Comparison of ENCODE assay signal across 8 mouse cellular contexts in genomic region chr11:68400727-68401219, GRCm38 (mm10). TPM values are rescaled to one million over a fixed set of nuclear protein-coding genes. Genes with fewer than 3 reads are reported as not detected.
DNase-seq lines count a peak whose midpoint lies in the region; ATAC-seq and TF ChIP-seq lines count a peak whose summit lies in the region.
"Had no signal": no experiment of that assay in that cellular context is flagged by ENCODE, and none has a peak within 500 bp of the region (broad histone marks: within the 10 kb centered on the region; RNA-seq: fewer than 3 reads in every experiment).

Gene Ntn1, minus strand, starts transcription at chr11:68400823.

- no peaks in the 10 kb centered on the region for H3K36me3 ChIP-seq in testis, adult 2 months (ENCODE audit: control insufficient read depth, insufficient read depth, low read length)
- no peaks in the 10 kb centered on the region for H3K36me3 ChIP-seq in forebrain, embryonic 15.5 days
- no peaks in the 10 kb centered on the region for H3K36me3 ChIP-seq in stomach, embryonic 15.5 days

- peak within 1 kb of the TSS; percentile 92 for H3K4me2 ChIP-seq in forebrain, embryonic 15.5 days (replicated peaks)
- peak within 1 kb of the TSS; percentile 97 for H3K4me2 ChIP-seq in stomach, embryonic 15.5 days

- H3K27ac ChIP-seq in testis, adult 2 months (ENCODE audit: control insufficient read depth, insufficient read depth, low read depth, low read length), result no peak within 1 kb of the TSS
- H3K27ac ChIP-seq in forebrain, embryonic 15.5 days (replicated peaks), result peak within 1 kb of the TSS; percentile 41; the same call in 1 of the 2 replicates
- H3K27ac ChIP-seq in stomach, embryonic 15.5 days, result no peak within 1 kb of the TSS

- no peak for ATAC-seq in forebrain, embryonic 15.5 days (replicated peaks)
- ATAC-seq in stomach, embryonic 15.5 days (ENCODE audit: insufficient read depth, low FRiP score, low read depth), result no peak

- no peak for TF ChIP-seq CTCF in testis, adult 2 months (IDR thresholded peaks at IDR 0.05; ENCODE audit: control insufficient read depth, insufficient read depth, insufficient replicate concordance, low read depth, low read length)

- no peaks in the 10 kb centered on the region for H3K9me3 ChIP-seq in forebrain, embryonic 15.5 days
- H3K9me3 ChIP-seq in stomach, embryonic 15.5 days, result no peaks in the 10 kb centered on the region

- no peak for DNase-seq in testis, postnatal 10 days (ENCODE audit: low spot score)
- DNase-seq in large intestine, adult 2 months (ENCODE audit: low read depth, low spot score), result no peak
- DNase-seq in cerebellum, postnatal 14 days, result no peak
- DNase-seq in kidney, adult 11 months, result no peak

- peak within 1 kb of the TSS; percentile 42 for H3K4me3 ChIP-seq in testis, adult 2 months (ENCODE audit: control insufficient read depth, low read depth, low read length)
- peak within 1 kb of the TSS; percentile 46 for H3K4me3 ChIP-seq in forebrain, embryonic 15.5 days
- H3K4me3 ChIP-seq in stomach, embryonic 15.5 days (replicated peaks), result peak within 1 kb of the TSS; percentile 53
- H3K4me3 ChIP-seq: erythroblast, embryonic 14.5 days had no signal

- H3K9ac ChIP-seq in forebrain, embryonic 15.5 days (replicated peaks), result peak within 1 kb of the TSS; percentile 50
- peak within 1 kb of the TSS; percentile 43 for H3K9ac ChIP-seq in stomach, embryonic 15.5 days

- 16% methylated on average over 11 of the region's 11 CpGs for WGBS in forebrain, embryonic 15.5 days
- WGBS in large intestine, adult 2 months, result 26% methylated on average over 11 of the region's 11 CpGs
- 19% methylated on average over 11 of the region's 11 CpGs for whole genome bisulfite sequencing in stomach, embryonic 15.5 days

- no peaks in the 10 kb centered on the region; the same call in none of the 2 replicates for H3K27me3 ChIP-seq in testis, adult 2 months (ENCODE audit: control insufficient read depth, insufficient read depth, low read length)
- peaks cover 34% of the 10 kb centered on the region; the same call in 1 of the 2 replicates for H3K27me3 ChIP-seq in forebrain, embryonic 15.5 days
- H3K27me3 ChIP-seq in stomach, embryonic 15.5 days (replicated peaks), result peaks cover 35% of the 10 kb centered on the region

- TF ChIP-seq POLR2A in testis, adult 2 months (IDR thresholded peaks at IDR 0.05; ENCODE audit: control insufficient read depth, low read depth, low read length), result no peak

- H3K4me1 ChIP-seq in testis, adult 2 months (ENCODE audit: control insufficient read depth, insufficient read depth, low read length), result peaks cover 2% of the 10 kb centered on the region
- peaks cover 24% of the 10 kb centered on the region for H3K4me1 ChIP-seq in forebrain, embryonic 15.5 days
- H3K4me1 ChIP-seq in stomach, embryonic 15.5 days, result peaks cover 17% of the 10 kb centered on the region

RNA-seq across cellular contexts. Expression of gene Ntn1, which starts in this region (rescaled TPM):
- polyA plus RNA-seq in testis, adult 2 months (2012; rRNA removed), result 1.6 and 2.4 TPM in 2 replicates
- polyA plus RNA-seq in forebrain, embryonic 15.5 days (2015; fragmentation: Nextera tagmentation; extraction: Ambion mirVana), result 6.7 and 8.1 TPM in 2 replicates
- polyA plus RNA-seq in large intestine, adult 2 months (2012; rRNA removed), result 14.1 and 14.4 TPM in 2 replicates
- 16.1 and 18.7 TPM in 2 replicates for polyA plus RNA-seq in stomach, embryonic 15.5 days (2015; fragmentation: Nextera tagmentation; extraction: Ambion mirVana)
- polyA plus RNA-seq: erythroblast, embryonic 14.5 days had no signal
